Mouse (Mus musculus) stomach, embryonic 16.5 days (tissue): ENCODE results near the gene Aldh16a1. TPM values are rescaled to one million over a fixed set of nuclear protein-coding genes. Genes with fewer than 3 reads are reported as not detected.

Experiments
- ATAC-seq: fragments of 200-750 bp; cut with Nextera tagmentation; 2 replicates; pipeline ENCODE4 v1.8.0; 2017; ENCODE audit warnings: moderate number of reproducible peaks, moderate TSS enrichment; ENCODE audit not compliant: insufficient read depth, low FRiP score
- H3K27ac ChIP-seq: fragments of 300-500 bp; sonication (generic); 2 replicates; pipeline ENCODE4 v1.5.1; 2014; ENCODE audit warnings: low read length
- H3K27me3 ChIP-seq: fragments of 300-500 bp; sonication (generic); 2 replicates; pipeline ENCODE4 v1.6.1; 2014; ENCODE audit warnings: low read length, control low read depth, mixed read lengths; ENCODE audit not compliant: control insufficient read depth, insufficient read depth
- H3K36me3 ChIP-seq: fragments of 300-500 bp; sonication (generic); 2 replicates; pipeline ENCODE4 v1.6.1; 2014; ENCODE audit warnings: low read length; ENCODE audit not compliant: control insufficient read depth, insufficient read depth
- H3K4me1 ChIP-seq: fragments of 300-500 bp; sonication (generic); 2 replicates; pipeline ENCODE4 v1.6.1; 2014; ENCODE audit warnings: low read length, control low read depth, mixed read lengths; ENCODE audit not compliant: control insufficient read depth, insufficient read depth
- H3K4me2 ChIP-seq: fragments of 300-500 bp; sonication (generic); 2 replicates; pipeline ENCODE4 v1.6.1; 2014; ENCODE audit warnings: low read depth, low read length, mixed read lengths
- H3K4me3 ChIP-seq: fragments of 300-500 bp; sonication (generic); replicated peaks from 2 replicates; pipeline ENCODE4 v1.5.1; 2014; ENCODE audit warnings: mild to moderate bottlenecking, low read length
- H3K9ac ChIP-seq: fragments of 300-500 bp; sonication (generic); 2 replicates; pipeline ENCODE4 v1.6.1; 2014; ENCODE audit warnings: low read length
- H3K9me3 ChIP-seq: fragments of 300-500 bp; sonication (generic); replicated peaks from 2 replicates; pipeline ENCODE4 v1.6.1; 2016; ENCODE audit warnings: low read length, control low read depth; ENCODE audit not compliant: control insufficient read depth
- WGBS: fragments of 180-500 bp; shearing (Covaris S2); extraction: QIAGEN DNeasy Blood & Tissue Kit; methylation state at CpG from one replicate; pipeline ENCODE4 v1.1.7; 2014; 5-methylcytosine and 5-hydroxymethylcytosine counted together
- polyA plus RNA-seq: library from polyadenylated mRNA; unstranded; fragments of >200 nt; fragmentation: Nextera tagmentation; extraction: Ambion mirVana; gene quantifications from 2 replicates; pipeline ENCODE4 v1.2.1, GENCODE M21; 2015

Aldh16a1 gene
- polyA plus RNA-seq, 1 experiment from 2014 or later: 49.2 TPM

GRCm38 (mm10) chr7:45106441-45106840, 47.9 kb downstream of the Aldh16a1 start:
- H3K9ac ChIP-seq: no peak overlapping the region
- no peak overlapping the region for H3K4me3 ChIP-seq
- no peak for ATAC-seq
- no peaks in the 10 kb centered on the region for H3K36me3 ChIP-seq
- no peak overlapping the region for H3K4me2 ChIP-seq
- WGBS: 57% methylated on average over 6 of the region's 6 CpGs
- no peaks in the 10 kb centered on the region for H3K9me3 ChIP-seq
- no peaks in the 10 kb centered on the region for H3K27me3 ChIP-seq
- H3K4me1 ChIP-seq: peaks cover 15% of the 10 kb centered on the region; the same call in 1 of the 2 replicates
- no peak overlapping the region for H3K27ac ChIP-seq

GRCm38 (mm10) chr7:45105491-45105890, 48.9 kb downstream of the Aldh16a1 start:
- H3K4me1 ChIP-seq: peaks cover 16% of the 10 kb centered on the region; the same call in 1 of the 2 replicates
- WGBS: 72% methylated on average over 8 of the region's 8 CpGs
- no peak overlapping the region for H3K27ac ChIP-seq
- no peak overlapping the region for H3K4me3 ChIP-seq
- no peak overlapping the region for H3K4me2 ChIP-seq
- H3K36me3 ChIP-seq: no peaks in the 10 kb centered on the region
- H3K9ac ChIP-seq: no peak overlapping the region
- no peaks in the 10 kb centered on the region for H3K9me3 ChIP-seq
- no peak for ATAC-seq
- no peaks in the 10 kb centered on the region for H3K27me3 ChIP-seq

- Histone ChIP-seq H3K4me3 (no peak overlapping the region), H3K36me3 (no peaks in the 10 kb centered on the region), H3K9ac (no peak overlapping the region), H3K27ac (no peak overlapping the region), H3K27me3 (no peaks in the 10 kb centered on the region), H3K4me1 (peaks cover 16% of the 10 kb centered on the region; the same call in 1 of the 2 replicates), H3K4me2 (no peak overlapping the region), H3K9me3 (no peaks in the 10 kb centered on the region)
- ATAC-seq: no peak
- WGBS: 78% methylated on average over 5 of the region's 5 CpGs
Observed at GRCm38 (mm10) chr7:45104941-45105340, 49.4 kb downstream of the Aldh16a1 start.

GRCm38 (mm10) chr7:45103652-45104180, 50.7 kb downstream of the Aldh16a1 start, which contains the start of gene Fcgrt:
Gene Fcgrt (minus strand): TSS chr7:45103851.
- 16% methylated on average over 7 of the region's 7 CpGs for WGBS
- no peaks in the 10 kb centered on the region for H3K36me3 ChIP-seq
- peak within 1 kb of the TSS; percentile 51 for H3K4me3 ChIP-seq
- peak within 1 kb of the TSS; percentile 93 for H3K27ac ChIP-seq
- peak within 1 kb of the TSS; percentile 80 for H3K9ac ChIP-seq
- H3K4me1 ChIP-seq: peaks cover 16% of the 10 kb centered on the region; the same call in 1 of the 2 replicates
- peak within 1 kb of the TSS; percentile 60 for H3K4me2 ChIP-seq
- H3K27me3 ChIP-seq: no peaks in the 10 kb centered on the region
- ATAC-seq: peak; percentile 94
- no peaks in the 10 kb centered on the region for H3K9me3 ChIP-seq

- Histone ChIP-seq H3K36me3 (no peaks in the 10 kb centered on the region), H3K4me1 (peaks cover 16% of the 10 kb centered on the region; the same call in 1 of the 2 replicates), H3K9ac (peak overlapping the region; percentile 80), H3K9me3 (no peaks in the 10 kb centered on the region), H3K4me2 (peak overlapping the region; percentile 60), H3K4me3 (peak overlapping the region; percentile 51), H3K27me3 (no peaks in the 10 kb centered on the region), H3K27ac (peak overlapping the region; percentile 93)
- WGBS: 41% methylated on average over 9 of the region's 9 CpGs
- ATAC-seq: no peak; the same call in 1 of the 2 replicates
Observed at GRCm38 (mm10) chr7:45102940-45103585, 51.3 kb downstream of the Aldh16a1 start.

DNA sequence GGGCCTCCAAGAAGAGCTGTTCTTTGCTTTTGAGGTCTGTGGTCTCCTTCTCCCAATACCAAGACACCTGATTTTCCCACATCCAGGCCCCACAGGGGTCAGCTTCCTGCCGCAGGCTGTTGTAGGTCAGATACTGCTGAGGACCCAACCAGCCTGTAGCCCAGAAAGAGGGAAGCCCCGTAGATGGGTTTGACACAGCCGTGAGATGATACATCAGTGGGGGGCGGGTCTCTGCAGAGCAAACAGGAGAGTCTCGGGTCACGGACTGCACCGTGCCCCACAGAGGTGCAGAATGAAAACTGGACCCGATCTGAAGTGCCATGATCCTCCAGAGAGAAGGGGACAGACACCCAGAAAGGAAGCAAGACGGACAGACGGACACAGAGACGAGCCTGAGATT, 51.9 kb downstream of the Aldh16a1 start:
- Histone ChIP-seq H3K27me3 (no peaks in the 10 kb centered on the region), H3K4me3 (peak overlapping the region; percentile 51), H3K27ac (no peak overlapping the region), H3K4me2 (peak overlapping the region; percentile 60), H3K9ac (peak overlapping the region; percentile 80; the same call in 1 of the 2 replicates), H3K4me1 (peaks cover 16% of the 10 kb centered on the region; the same call in 1 of the 2 replicates), H3K36me3 (no peaks in the 10 kb centered on the region), H3K9me3 (no peaks in the 10 kb centered on the region)
- ATAC-seq: no peak
- WGBS: 79% methylated on average over 11 of the region's 11 CpGs

GRCm38 (mm10) chr7:45100046-45100445, 54.3 kb downstream of the Aldh16a1 start:
- peaks cover 16% of the 10 kb centered on the region; the same call in 1 of the 2 replicates for H3K4me1 ChIP-seq
- no peak overlapping the region for H3K27ac ChIP-seq
- WGBS: 76% methylated on average over 6 of the region's 6 CpGs
- H3K36me3 ChIP-seq: no peaks in the 10 kb centered on the region
- no peak overlapping the region for H3K4me2 ChIP-seq
- H3K9me3 ChIP-seq: no peaks in the 10 kb centered on the region
- H3K27me3 ChIP-seq: no peaks in the 10 kb centered on the region
- H3K9ac ChIP-seq: no peak overlapping the region
- H3K4me3 ChIP-seq: no peak overlapping the region
- ATAC-seq: no peak

- Histone ChIP-seq H3K9ac (no peak overlapping the region), H3K27ac (no peak overlapping the region), H3K4me1 (0 out of 2 replicates have a peak, but pooled peaks cover 11% of the 10 kb centered on the region), H3K4me2 (no peak overlapping the region), H3K9me3 (no peaks in the 10 kb centered on the region), H3K27me3 (no peaks in the 10 kb centered on the region), H3K4me3 (no peak overlapping the region), H3K36me3 (no peaks in the 10 kb centered on the region)
- WGBS: 89% methylated on average over 8 of the region's 8 CpGs
- ATAC-seq: no peak
Observed at GRCm38 (mm10) chr7:45098541-45099240, 55.7 kb downstream of the Aldh16a1 start.

- Histone ChIP-seq H3K4me2 (no peak overlapping the region), H3K27me3 (no peaks in the 10 kb centered on the region), H3K4me3 (no peak overlapping the region), H3K4me1 (peaks cover 15% of the 10 kb centered on the region), H3K27ac (no peak overlapping the region), H3K36me3 (no peaks in the 10 kb centered on the region), H3K9me3 (no peaks in the 10 kb centered on the region), H3K9ac (no peak overlapping the region)
- 55% methylated on average over 6 of the region's 6 CpGs for WGBS
- ATAC-seq: no peak
Observed at GRCm38 (mm10) chr7:45097479-45097878, 56.9 kb downstream of the Aldh16a1 start.
